Mouse (Mus musculus): ENCODE data around the gene Usb1.

DNA sequence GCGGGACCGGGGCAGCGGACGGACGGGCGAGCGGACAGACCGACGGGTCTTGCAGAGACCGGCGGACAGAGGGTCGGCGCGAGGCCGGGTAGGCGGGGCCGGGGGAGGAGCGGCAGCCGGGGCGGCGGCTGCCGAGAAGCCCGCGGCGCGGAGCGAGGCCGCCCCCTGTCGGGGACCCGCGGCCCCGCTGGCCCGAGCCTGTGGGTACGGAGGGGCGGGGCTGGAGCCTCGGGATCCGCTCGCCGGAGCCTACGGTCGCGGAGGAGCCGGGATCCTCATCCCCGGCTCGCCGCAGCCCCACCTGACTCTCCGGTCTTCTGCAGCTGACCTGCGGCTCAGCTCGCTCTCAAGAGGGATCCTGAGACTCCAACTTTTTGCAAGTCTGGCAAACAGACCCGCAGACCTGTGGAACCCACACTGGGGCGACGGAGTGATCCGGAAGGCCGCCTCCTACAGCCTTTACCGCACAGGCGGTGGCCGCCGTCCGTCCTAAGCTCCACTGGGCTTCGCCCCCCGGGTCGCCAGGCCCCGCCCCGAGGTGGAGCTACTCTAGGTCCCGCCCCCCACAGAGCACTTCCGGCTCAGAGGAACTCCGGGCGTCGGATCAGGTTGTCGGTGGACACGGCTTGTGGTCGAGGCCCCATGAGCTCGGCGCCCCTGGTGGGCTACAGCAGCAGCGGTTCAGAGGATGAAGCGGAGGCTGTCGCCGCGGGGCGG is at the start of gene Usb1, which contains the start of gene Zfp319:
- no peak for TF ChIP-seq ZC3H11A (IDR thresholded peaks at IDR 0.05; ENCODE audit: low read depth, low read length)
- TF ChIP-seq POLR2A (IDR thresholded peaks at IDR 0.05; ENCODE audit: control insufficient read depth in 1 of 2, insufficient read depth in 1 of 2, low read depth in 1 of 2, low read length in 2 of 2, poor library complexity in 1 of 2) = peak; percentile 43 to 85
- peak; percentile 49 for TF ChIP-seq RAD21 (IDR thresholded peaks at IDR 0.05; ENCODE audit: low read depth, low read length)
- TF ChIP-seq GABPA (IDR thresholded peaks at IDR 0.05; ENCODE audit: low read depth, low read length) = no peak
- peak; percentile 77 for TF ChIP-seq HCFC1 (IDR thresholded peaks at IDR 0.05; ENCODE audit: low read depth, low read length)
- TF ChIP-seq EP300 (IDR thresholded peaks at IDR 0.05; ENCODE audit: low read depth in 1 of 2, low read length in 2 of 2) = no peak
- TF ChIP-seq TCF12 (IDR thresholded peaks at IDR 0.05; ENCODE audit: low read depth, low read length) = peak; percentile 63
- TF ChIP-seq CTCF (IDR thresholded peaks at IDR 0.05 in 2 of 3, conservative IDR thresholded peaks at IDR 0.05 in 1 of 3; ENCODE audit: control insufficient read depth in 1 of 3, insufficient read depth in 1 of 3, low read depth in 2 of 3, low read length in 3 of 3, poor library complexity in 1 of 3, severe bottlenecking in 1 of 3) = peak; percentile 48 to 80 (median 69); a peak in 5 of 6 replicates
- peak; percentile 45; the same call in 1 of the 2 replicates for TF ChIP-seq MXI1 (IDR thresholded peaks at IDR 0.05; ENCODE audit: low read depth, low read length)
- TF ChIP-seq ZKSCAN1 (IDR thresholded peaks at IDR 0.05; ENCODE audit: low read depth, low read length) = no peak
- no peak for TF ChIP-seq BHLHE40 (IDR thresholded peaks at IDR 0.05; ENCODE audit: borderline replicate concordance, low read depth, low read length)
- TF ChIP-seq NELFE (IDR thresholded peaks at IDR 0.05; ENCODE audit: low read depth, low read length) = peak; percentile 75
- 0 out of 2 replicates have a peak, but pooled peaks have one; percentile 45 for TF ChIP-seq POLR2AphosphoS2 (IDR thresholded peaks at IDR 0.05; ENCODE audit: low read length)

Data from MEL (cell line).